Mouse (Mus musculus): ENCODE results near the gene Mrpl53. TPM values are rescaled to one million over a fixed set of nuclear protein-coding genes. Genes with fewer than 3 reads are reported as not detected.

The Mrpl53 gene
- 9.6 and 78.7 TPM in 2 replicates for polyA plus RNA-seq (2012; ENCODE audit: insufficient read depth, low replicate concordance)

DNA sequence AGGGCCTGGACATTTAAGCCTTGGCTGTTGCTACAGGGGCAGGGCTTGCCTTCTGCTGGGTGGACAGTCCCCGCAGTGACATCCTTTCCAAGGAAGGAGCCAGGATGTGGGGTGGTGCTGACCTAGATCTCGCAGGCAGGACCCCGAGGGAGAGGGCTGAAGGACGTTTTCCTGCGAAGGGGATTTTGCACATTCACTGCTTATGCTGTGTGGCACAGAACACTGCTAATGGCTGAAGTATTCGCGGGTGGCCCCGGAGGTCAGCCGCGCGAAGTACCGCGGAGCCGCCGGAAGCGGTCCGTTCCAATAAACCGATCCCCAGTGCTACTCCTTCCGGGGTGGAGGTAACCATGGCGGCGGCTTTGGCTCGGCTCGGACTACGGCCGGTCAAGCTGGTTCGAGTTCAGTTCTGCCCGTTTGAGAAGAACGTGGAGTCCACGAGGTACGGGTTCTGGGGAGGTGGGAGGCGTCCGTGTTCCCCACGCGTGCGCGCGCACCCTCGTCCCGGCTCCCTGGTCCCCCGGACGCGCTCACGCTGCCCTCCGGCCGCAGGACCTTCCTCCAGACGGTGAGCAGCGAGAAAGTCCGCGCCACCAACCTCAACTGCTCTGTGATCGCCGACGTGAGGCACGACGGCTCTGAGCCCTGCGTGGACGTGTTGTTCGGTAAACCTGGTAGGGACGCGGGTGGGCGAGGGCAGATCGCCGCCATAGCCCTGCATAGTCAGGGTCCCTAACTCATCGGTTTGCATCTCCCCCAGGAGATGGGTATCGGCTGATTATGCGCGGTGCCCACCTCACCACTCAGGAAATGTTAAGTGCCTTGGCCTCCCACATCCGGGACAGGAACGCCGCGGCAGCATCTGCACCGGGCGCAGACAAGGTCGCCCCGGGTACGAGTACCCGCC lies at the start of gene Mrpl53:
Mrpl53 (plus strand) TSS at position 279 of the 907 bp plus-strand sequence.
- TF ChIP-seq GATA1 (IDR thresholded peaks at IDR 0.05; ENCODE audit: borderline replicate concordance, low read length), result no peak
- peak; percentile 50; the same call in 1 of the 2 replicates for TF ChIP-seq FLI1 (IDR thresholded peaks at IDR 0.05; ENCODE audit: low read length)
- Histone ChIP-seq H3K4me3 (replicated peaks) (peak within 1 kb of the TSS; percentile 100), H3K36me3 (replicated peaks; ENCODE audit: low read length) (peaks cover 52% of the 10 kb centered on the region), H3K9me3 (no peaks in the 10 kb centered on the region), H3K27me3 (replicated peaks) (no peaks in the 10 kb centered on the region), H3K4me1 (peaks cover 61% of the 10 kb centered on the region)

- no peaks in the 10 kb centered on the region for H3K9me3 ChIP-seq
- peaks cover 58% of the 10 kb centered on the region for H3K4me1 ChIP-seq
- H3K4me3 ChIP-seq (replicated peaks), result no peak overlapping the region
- peaks cover 92% of the 10 kb centered on the region for H3K27me3 ChIP-seq (replicated peaks)
- peaks cover 39% of the 10 kb centered on the region for H3K36me3 ChIP-seq (replicated peaks; ENCODE audit: low read length)
- TF ChIP-seq GATA1 (IDR thresholded peaks at IDR 0.05; ENCODE audit: borderline replicate concordance, low read length) (no peak), FLI1 (IDR thresholded peaks at IDR 0.05; ENCODE audit: low read length) (no peak)
These were observed 42.8 kb upstream of the Mrpl53 start for GRCm38 (mm10) chr6:83065995-83066394.

- H3K36me3 ChIP-seq (replicated peaks; ENCODE audit: low read length), result peaks cover 35% of the 10 kb centered on the region
- H3K4me3 ChIP-seq (replicated peaks), result no peak overlapping the region
- no peaks in the 10 kb centered on the region for H3K9me3 ChIP-seq
- peaks cover 93% of the 10 kb centered on the region for H3K27me3 ChIP-seq (replicated peaks)
- peaks cover 63% of the 10 kb centered on the region for H3K4me1 ChIP-seq
- TF ChIP-seq GATA1 (IDR thresholded peaks at IDR 0.05; ENCODE audit: borderline replicate concordance, low read length) (no peak), FLI1 (IDR thresholded peaks at IDR 0.05; ENCODE audit: low read length) (no peak)
These were observed 42.4 kb upstream of the Mrpl53 start for GRCm38 (mm10) chr6:83066441-83066840.

DNA sequence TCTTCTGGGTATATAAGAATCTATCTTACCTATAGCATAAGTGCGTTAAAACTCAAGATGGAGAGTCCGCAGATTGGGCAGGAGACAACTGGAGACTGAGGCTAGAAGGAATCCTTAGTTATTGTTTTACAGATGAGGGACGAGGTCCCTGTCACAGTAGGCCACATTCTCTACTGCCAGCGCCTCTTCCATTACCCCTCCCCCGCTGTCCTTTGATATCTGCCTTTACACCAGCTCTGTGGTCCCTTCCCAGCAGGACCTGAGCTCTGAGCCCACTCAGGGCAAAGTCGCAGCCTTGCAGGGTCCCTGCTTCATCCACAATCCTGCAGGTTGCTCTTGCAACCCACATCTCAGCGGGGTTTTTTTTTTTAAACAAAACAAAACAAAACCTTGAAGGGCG lies 40.6 kb upstream of the Mrpl53 start:
- peak overlapping the region; percentile 19 for H3K4me3 ChIP-seq (replicated peaks)
- no peaks in the 10 kb centered on the region for H3K9me3 ChIP-seq
- H3K4me1 ChIP-seq, result peaks cover 62% of the 10 kb centered on the region
- H3K27me3 ChIP-seq (replicated peaks), result peaks cover 95% of the 10 kb centered on the region
- H3K36me3 ChIP-seq (replicated peaks; ENCODE audit: low read length), result peaks cover 28% of the 10 kb centered on the region
- no peak for TF ChIP-seq FLI1 (IDR thresholded peaks at IDR 0.05; ENCODE audit: low read length)
- no peak for TF ChIP-seq GATA1 (IDR thresholded peaks at IDR 0.05; ENCODE audit: borderline replicate concordance, low read length)

DNA sequence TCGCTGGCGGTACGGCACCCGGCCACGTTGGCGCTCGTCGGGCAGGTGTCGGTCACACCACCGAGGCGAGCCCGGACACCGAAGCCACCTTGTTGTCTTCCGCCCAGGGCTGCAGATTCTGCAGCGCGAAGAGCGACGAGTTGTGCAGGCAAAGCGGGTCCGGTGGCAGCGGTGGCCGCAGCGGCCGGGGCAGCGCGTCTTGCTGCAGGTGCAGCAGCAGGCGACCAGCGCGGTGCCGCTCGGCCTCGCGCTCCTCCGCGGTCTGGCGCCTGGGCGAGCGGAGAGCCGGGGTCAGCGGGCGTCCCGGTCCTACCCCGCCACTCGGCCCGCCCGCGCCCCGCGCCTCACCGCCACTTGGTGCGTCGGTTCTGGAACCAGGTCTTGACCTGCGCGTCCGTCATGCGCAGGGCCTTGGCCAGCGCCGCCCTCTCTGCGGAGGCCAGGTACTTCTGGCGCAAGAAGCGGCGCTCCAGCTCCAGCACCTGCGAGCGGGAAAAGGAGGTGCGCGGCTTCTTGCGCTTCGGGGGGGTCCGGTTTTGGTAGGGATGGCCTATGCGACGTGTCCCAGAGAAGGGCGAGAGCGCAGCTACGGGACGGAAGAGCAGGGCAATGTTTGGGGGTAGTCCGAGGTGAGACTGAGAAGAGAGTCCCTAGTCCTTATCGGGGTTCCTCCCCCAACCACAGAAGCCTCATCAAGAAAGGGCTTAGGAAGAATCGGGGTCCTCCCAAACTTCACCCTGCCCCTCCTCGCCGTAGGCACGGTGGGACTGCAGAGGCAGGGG lies 39.9 kb upstream of the Mrpl53 start:
- H3K27me3 ChIP-seq (replicated peaks), result peaks cover 95% of the 10 kb centered on the region
- no peaks in the 10 kb centered on the region for H3K9me3 ChIP-seq
- peaks cover 22% of the 10 kb centered on the region for H3K36me3 ChIP-seq (replicated peaks; ENCODE audit: low read length)
- TF ChIP-seq FLI1 (IDR thresholded peaks at IDR 0.05; ENCODE audit: low read length) (no peak), GATA1 (IDR thresholded peaks at IDR 0.05; ENCODE audit: borderline replicate concordance, low read length) (no peak)
- H3K4me1 ChIP-seq, result peaks cover 57% of the 10 kb centered on the region
- peak overlapping the region; percentile 88 for H3K4me3 ChIP-seq (replicated peaks)

- Histone ChIP-seq H3K27me3 (replicated peaks) (peaks cover 95% of the 10 kb centered on the region), H3K9me3 (no peaks in the 10 kb centered on the region), H3K4me1 (peaks cover 53% of the 10 kb centered on the region), H3K4me3 (replicated peaks) (peak overlapping the region; percentile 88), H3K36me3 (replicated peaks; ENCODE audit: low read length) (peaks cover 15% of the 10 kb centered on the region)
- TF ChIP-seq FLI1 (IDR thresholded peaks at IDR 0.05; ENCODE audit: low read length) (no peak), GATA1 (IDR thresholded peaks at IDR 0.05; ENCODE audit: borderline replicate concordance, low read length) (no peak)
These were observed 39.2 kb upstream of the Mrpl53 start for GRCm38 (mm10) chr6:83069488-83070246.

GRCm38 (mm10) chr6:83070247-83070310 lies 38.8 kb upstream of the Mrpl53 start, which contains the start of gene Tlx2:
TSS of gene Tlx2 (minus strand) at chr6:83070293.
- H3K9me3 ChIP-seq, result no peaks in the 10 kb centered on the region
- TF ChIP-seq GATA1 (IDR thresholded peaks at IDR 0.05; ENCODE audit: borderline replicate concordance, low read length), result no peak
- TF ChIP-seq FLI1 (IDR thresholded peaks at IDR 0.05; ENCODE audit: low read length), result no peak
- peaks cover 52% of the 10 kb centered on the region for H3K4me1 ChIP-seq
- H3K27me3 ChIP-seq (replicated peaks), result peaks cover 92% of the 10 kb centered on the region
- H3K36me3 ChIP-seq (replicated peaks; ENCODE audit: low read length), result peaks cover 13% of the 10 kb centered on the region
- peak within 1 kb of the TSS; percentile 88 for H3K4me3 ChIP-seq (replicated peaks)

- peaks cover 89% of the 10 kb centered on the region for H3K27me3 ChIP-seq (replicated peaks)
- H3K36me3 ChIP-seq (replicated peaks; ENCODE audit: low read length), result peaks cover 13% of the 10 kb centered on the region
- H3K9me3 ChIP-seq, result no peaks in the 10 kb centered on the region
- H3K4me1 ChIP-seq, result peaks cover 52% of the 10 kb centered on the region
- H3K4me3 ChIP-seq (replicated peaks), result peak overlapping the region; percentile 88
- no peak for TF ChIP-seq FLI1 (IDR thresholded peaks at IDR 0.05; ENCODE audit: low read length)
- TF ChIP-seq GATA1 (IDR thresholded peaks at IDR 0.05; ENCODE audit: borderline replicate concordance, low read length), result no peak
These were observed 38.3 kb upstream of the Mrpl53 start for GRCm38 (mm10) chr6:83070311-83071219.

DNA sequence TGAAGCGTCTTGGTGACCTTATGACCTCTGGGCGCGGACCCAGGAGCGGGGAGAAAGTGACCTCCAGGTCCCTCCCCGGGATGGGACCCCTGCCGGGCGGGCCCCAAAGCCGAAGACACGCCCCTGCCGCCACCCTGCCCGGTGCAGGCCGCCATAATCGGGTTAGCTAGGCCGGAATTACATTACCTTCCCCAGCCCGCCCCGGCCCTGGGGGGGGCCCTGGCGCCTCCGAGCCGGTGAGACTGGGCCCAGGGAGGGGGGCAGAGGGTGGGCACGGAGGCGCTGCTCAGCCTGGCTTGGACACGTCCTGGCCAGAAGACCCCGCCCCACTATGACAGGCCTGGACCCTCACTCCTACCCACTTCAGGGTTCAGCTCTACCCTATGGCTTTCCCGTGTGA lies 37.6 kb upstream of the Mrpl53 start:
- Histone ChIP-seq H3K27me3 (replicated peaks) (peaks cover 87% of the 10 kb centered on the region), H3K36me3 (replicated peaks; ENCODE audit: low read length) (peaks cover 9% of the 10 kb centered on the region), H3K4me1 (peaks cover 47% of the 10 kb centered on the region), H3K4me3 (replicated peaks) (peak overlapping the region; percentile 19), H3K9me3 (no peaks in the 10 kb centered on the region)
- TF ChIP-seq GATA1 (IDR thresholded peaks at IDR 0.05; ENCODE audit: borderline replicate concordance, low read length) (no peak), FLI1 (IDR thresholded peaks at IDR 0.05; ENCODE audit: low read length) (no peak)

Measured in megakaryocyte, embryonic 14.5 days (primary cell).